Mouse (Mus musculus) embryonic fibroblast, embryonic 13.5 days (primary cell): ENCODE measurements at regions not wholly inside any gene's neighbourhood (a gene's known extent, or its start where the extent isn't known, plus 50 kb on each side); places are given as distances from the start of the nearest gene placed in this dataset.

Experiments
- CTCF ChIP-seq: IDR thresholded peaks from 2 replicates; pipeline ENCODE4 v1.5.1; 2011; ENCODE audit warnings: mild to moderate bottlenecking, control low read depth, low read length, moderate library complexity, borderline replicate concordance; ENCODE audit not compliant: insufficient read depth
- POLR2A ChIP-seq: IDR thresholded peaks from 2 replicates; pipeline ENCODE4 v1.6.1; 2011; ENCODE audit warnings: low read depth, mild to moderate bottlenecking, control low read depth, low read length, moderate library complexity

- no peak for TF ChIP-seq CTCF
- no peak for TF ChIP-seq POLR2A
Measured at GRCm38 (mm10) chr2:159392865-159393264, 598.3 kb downstream of the Dhx35 start.
